Mouse (Mus musculus) common myeloid progenitor, adult 5-6 weeks (primary cell): ENCODE measurements at regions not wholly inside any gene's neighbourhood (a gene's known extent, or its start where the extent isn't known, plus 50 kb on each side); places are given as distances from the start of the nearest gene placed in this dataset.

Source experiments
- ATAC-seq: replicated peaks from 2 replicates; pipeline ENCODE4 v1.8.0; 2016; ENCODE audit warnings: low read depth, mild to moderate bottlenecking, moderate TSS enrichment, inconsistent platforms; ENCODE audit not compliant: poor library complexity, severe bottlenecking

- ATAC-seq: 0 out of 2 replicates have a peak, but pooled peaks have one; percentile 32
Observed at GRCm38 (mm10) chr6:55781146-55781545, 55.5 kb upstream of the Itprid1 start.

DNA sequence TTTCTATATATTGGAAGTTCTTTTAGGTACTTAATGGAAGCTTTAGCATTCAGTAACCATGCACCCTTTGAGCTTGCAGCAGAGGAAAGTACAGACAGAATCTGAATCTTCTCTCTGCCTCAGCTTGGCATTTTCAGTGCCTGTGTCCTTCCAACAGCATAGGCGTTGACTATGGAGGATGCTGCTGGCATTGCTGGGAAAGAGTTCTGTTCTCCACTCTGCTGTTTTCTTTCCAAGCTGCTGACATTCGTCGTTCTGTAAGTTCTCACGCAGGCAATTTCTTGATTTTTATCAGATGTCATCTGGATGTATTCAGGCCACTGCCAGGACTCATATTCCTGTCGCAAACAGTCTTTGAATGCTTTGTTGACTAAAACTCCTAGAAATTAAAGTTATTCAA is 61.2 kb upstream of the Itprid1 start:
- no peak for ATAC-seq

DNA sequence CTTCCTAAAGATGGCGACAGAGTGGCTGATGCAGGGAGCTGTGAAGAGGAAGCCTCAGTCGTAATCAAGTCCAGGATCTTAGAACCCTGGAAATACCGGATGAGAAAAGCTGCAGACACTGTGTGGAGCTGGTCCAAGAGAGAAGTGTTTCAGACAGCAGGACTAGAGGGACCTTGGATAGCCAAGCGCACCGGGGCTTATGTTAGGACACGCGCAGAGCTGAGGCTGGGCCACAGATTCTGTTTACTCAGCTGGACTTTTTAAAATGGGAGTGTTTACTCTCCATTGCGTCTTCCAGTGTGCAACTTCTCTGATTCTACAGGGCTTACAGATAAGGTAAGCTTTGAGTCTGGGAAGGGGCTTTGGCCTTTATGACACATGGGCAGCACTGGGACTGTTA is 66.4 kb upstream of the Itprid1 start:
- no peak for ATAC-seq

- ATAC-seq: no peak
Observed at GRCm38 (mm10) chr6:55755491-55755890, 74.4 kb upstream of the Neurod6 start.

DNA sequence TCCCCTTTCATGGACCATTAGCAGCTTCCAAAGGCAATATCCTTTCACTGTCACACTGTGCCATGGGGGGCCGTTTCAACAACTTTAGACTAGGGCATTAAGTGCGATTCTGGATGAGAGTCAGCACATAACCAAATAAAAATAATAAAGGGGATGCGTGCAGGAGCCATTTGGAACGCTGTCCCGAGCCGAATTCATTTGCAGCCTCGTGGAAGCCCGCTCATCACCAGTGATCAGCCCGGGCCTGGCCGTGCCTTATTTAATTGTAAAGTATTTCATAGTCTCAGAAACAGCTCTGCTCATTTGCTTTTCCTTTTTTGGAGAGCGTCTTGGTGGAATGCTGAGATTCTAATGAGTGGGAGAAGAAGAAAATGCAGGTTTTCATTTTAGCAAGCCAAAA is 69.8 kb upstream of the Neurod6 start:
- ATAC-seq: no peak

DNA sequence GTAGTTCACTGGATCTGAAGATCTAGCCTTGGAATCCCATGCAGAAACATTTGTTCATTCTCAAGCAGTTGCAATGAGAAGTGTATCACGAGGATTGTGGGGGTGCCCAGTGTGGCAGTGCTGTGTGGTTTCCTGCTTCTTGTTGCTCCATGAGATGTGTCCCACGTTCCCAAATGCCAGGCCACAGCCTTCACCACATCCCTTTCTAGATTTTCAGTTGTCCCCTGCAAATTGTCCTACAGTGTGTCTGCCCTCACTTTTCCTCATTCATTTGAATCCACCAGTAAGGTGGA is 64.7 kb upstream of the Neurod6 start:
- 0 out of 2 replicates have a peak, but pooled peaks have one; percentile 15 for ATAC-seq

DNA sequence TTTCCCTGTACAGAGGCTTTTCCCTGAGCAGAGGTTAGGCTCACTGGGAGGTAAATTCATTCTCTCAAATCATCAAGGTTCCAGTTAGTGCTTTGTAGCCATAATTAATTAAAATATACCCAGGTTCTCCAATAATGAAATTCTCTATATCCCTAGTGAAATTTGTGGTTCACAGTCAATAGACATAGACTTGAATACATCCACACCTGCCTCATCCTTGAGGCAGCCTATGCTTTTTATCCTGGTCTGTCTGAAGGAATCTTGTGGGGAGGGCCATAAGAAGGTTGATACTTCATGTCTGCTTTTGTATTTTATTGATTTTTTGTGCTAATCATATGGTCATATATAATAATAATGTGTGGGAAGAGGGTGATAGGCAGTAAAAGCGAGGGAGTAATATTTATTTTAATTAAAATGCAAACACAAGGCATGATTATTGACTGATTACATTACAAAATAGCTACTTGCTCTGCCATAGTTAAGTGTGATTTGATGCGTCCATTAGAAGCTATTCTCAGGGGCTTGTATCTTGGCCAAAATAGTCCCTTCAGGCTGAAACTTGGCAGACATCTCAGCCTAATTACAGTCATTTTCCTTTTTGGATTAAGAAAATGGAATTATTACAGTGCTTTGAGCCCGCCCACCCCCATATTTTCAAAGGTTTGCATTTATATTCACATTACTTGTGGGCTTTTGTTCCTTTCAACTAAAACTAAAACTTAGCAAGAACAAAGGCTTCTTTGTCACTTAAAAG is 64.2 kb upstream of the Neurod6 start:
- no peak for ATAC-seq

DNA sequence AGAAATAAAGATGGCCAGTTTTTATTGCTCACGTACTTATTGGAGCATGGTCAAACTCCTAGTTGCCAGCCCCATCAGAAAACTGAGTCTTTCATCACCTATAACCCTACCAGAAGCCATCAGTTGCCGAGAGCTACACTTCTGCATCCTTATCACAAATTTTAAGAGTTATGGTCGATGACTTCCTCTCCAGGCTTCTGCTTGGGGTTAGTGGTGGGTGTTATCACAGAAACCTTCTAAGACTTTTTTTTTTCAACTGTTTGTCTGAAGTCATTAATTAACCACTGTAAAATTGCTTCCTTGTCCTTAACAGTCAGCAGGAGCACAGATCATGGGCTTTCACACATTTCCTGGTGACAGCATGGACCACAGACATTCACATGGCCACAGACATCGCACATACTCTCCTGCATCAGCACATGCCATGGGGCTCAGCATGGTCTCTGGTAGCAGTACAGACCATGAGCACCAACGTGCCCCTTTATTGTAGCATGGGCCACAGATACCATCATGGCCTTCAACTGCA is 50.3 kb upstream of the Neurod6 start:
- ATAC-seq: peak; percentile 98
